Mouse (Mus musculus): ENCODE measurements around the gene Galnt18.

GRCm38 (mm10) chr7:111606091-111606490 is 173.7 kb downstream of the Galnt18 start:
- TF ChIP-seq CTCF (IDR thresholded peaks at IDR 0.05) (no peak), EP300 (IDR thresholded peaks at IDR 0.05) (no peak)
